Mouse (Mus musculus) cerebellum, adult (tissue): Measurements from ENCODE around the gene Ehbp1.

Source experiments
- ATAC-seq: cut with Nextera tagmentation; 2 replicates; pipeline ENCODE4 v1.9.2; 2017; ENCODE audit warnings: mild to moderate bottlenecking, moderate library complexity, mixed read lengths; ENCODE audit not compliant: insufficient number of reproducible peaks, low FRiP score, low TSS enrichment

Ehbp1 gene

GRCm38 (mm10) chr11:22342242-22343207, at the start of gene Ehbp1:
TSS of gene Ehbp1 (minus strand) at chr11:22342292.
- ATAC-seq = no peak

DNA sequence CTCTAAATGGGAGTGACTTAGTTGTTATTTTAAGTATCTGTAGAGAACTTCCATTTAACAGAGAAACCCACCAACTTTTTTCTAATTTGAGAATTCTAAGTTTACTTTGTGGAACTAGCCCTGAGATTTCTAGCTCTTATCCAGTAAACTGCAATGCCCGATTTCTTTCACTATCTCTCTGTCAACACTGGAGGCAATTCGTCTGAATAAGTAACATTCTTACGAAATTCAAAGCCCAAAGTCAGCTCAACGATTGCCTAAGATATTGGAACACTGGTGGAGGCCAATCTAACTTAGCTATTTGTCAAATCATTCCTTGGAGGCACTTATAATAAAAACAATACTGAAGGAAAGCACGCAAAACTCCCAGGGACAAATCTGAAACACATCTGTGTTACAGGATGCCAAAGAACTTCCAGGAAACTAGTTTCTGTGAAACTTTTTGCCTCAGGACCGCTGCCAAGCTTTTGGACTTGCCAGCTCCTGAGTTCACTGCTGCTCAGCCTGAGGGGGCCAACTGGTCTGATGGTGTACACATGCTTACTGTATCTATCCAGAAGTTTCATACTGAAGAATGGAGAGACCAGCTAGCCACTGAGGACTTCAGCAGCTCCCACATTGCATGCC, 45.5 kb upstream of the Ehbp1 start:
- ATAC-seq = no peak

DNA sequence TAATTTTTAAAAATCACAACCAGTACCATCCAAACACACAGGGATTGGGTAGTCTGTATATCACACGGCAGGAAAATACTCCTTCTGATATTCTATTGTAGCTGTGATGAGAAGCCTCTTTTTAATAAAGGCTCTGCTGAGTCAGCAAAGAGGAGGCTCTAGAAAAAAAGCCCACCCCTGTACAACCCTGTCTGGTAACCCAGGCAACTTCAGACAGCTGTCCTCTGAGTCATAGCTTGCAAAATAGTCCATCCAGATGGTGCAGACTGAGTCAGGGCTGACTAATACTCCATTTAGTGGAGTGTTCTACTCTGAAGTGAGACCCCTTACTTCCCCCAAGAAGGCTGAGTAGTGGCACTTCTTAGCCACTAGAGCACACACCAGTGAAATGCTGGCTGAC, 41.4 kb upstream of the Ehbp1 start:
- ATAC-seq = no peak

DNA sequence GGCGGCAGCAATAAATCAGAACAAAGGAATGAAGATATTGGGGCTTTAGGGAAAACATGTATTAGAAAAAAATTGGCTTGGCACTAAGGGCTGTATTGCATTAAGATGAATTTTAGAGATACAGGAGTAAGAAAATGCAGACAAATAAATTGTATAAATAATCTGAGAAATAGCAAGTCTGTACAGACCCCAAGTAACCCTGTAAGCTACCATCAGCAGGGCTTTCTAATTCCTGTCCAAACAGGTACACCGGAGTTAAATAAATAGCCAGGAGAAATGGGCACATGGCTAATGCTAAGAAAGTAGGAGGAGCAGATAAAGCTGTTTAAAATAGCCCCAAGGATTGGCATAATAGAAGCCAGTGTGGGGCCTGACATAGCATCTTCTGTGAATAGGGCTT, 32.7 kb upstream of the Ehbp1 start:
- no peak for ATAC-seq

GRCm38 (mm10) chr11:22373290-22373674, 31.2 kb upstream of the Ehbp1 start:
- no peak for ATAC-seq

DNA sequence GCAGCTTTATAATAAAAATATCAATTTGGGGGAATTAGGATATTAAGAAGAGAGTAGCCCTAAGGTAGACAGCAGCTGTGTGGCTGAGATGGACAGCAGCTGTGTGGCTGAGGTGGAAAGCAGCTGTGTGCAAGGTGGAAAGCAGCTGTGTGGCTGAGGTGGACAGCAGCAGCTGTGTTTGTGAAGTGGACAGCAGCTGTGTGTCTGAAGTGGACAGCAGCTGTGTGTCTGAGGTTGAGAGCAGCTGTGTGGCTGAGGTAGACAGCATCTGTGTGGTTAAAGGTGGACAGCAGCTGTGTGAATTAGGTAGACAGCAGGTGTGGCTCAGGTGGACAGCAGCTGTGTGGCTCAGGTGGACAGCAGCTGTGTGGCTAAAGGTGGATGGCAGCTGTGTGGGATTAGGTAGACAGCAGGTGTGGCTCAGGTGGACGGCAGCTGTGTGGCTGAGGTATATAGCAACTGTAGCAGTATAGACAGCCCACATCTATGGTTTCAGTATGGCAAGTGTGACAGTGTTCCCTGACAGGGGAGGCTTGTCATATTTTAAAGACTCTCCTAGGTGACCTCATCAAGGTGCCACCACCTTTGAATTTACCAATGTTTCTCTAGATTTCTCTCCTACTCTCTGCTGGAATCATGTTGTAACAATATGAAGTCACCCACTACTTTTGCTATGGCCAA, 30.7 kb upstream of the Ehbp1 start:
- ATAC-seq = no peak

DNA sequence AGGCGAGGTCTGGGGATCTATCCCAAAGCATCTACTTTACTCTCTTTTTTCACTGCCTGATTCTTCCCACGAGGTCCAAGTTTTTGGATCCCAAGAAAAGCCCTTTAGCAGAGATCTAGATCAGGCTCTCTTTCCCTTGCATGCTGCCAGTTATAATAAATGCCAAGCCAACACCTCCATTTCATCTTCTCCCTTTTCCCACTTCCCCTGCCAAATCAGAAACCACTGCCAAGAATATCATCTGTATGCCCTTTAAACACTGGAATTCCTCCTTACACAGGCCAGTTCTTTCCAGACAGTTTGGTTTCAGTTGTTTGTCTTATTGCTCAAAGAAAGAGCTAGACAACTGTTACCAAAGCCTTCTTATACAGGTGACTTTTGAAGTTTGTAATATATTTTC, 27.7 kb upstream of the Ehbp1 start:
- ATAC-seq = no peak

GRCm38 (mm10) chr11:22368621-22369020, 26.5 kb upstream of the Ehbp1 start:
- no peak for ATAC-seq

DNA sequence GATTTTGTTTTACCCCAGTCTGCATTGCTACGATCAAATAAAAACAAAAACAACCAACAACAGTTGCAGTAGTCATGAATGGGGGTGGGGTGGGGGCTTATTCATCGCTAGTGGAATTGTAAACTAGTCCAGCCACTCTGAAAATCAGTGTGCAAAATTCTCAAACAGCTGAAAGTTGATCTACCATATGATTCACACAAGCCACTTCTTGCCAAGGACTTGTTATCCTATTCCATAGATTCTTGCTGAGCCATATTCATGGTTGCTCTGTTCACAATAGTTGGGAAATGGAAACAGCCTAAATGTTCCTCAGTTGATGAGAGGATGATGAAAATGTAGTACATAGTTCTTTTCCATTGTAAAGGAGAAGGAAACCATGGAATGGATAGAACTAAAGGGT, 24.4 kb upstream of the Ehbp1 start:
- ATAC-seq = no peak

GRCm38 (mm10) chr11:22353962-22354621, 12.0 kb upstream of the Ehbp1 start:
- ATAC-seq = no peak

- ATAC-seq = no peak
Measured at GRCm38 (mm10) chr11:22349945-22350344, 7.9 kb upstream of the Ehbp1 start.

- no peak for ATAC-seq
Measured at GRCm38 (mm10) chr11:22348536-22348910, 6.4 kb upstream of the Ehbp1 start.

- ATAC-seq = no peak
Measured at GRCm38 (mm10) chr11:22347651-22348535, 5.8 kb upstream of the Ehbp1 start.

- no peak for ATAC-seq
Measured at GRCm38 (mm10) chr11:22327302-22327910, 14.7 kb downstream of the Ehbp1 start.

GRCm38 (mm10) chr11:22317824-22318411, 24.2 kb downstream of the Ehbp1 start:
- no peak for ATAC-seq

- no peak for ATAC-seq
Measured at GRCm38 (mm10) chr11:22315801-22316200, 26.3 kb downstream of the Ehbp1 start.

DNA sequence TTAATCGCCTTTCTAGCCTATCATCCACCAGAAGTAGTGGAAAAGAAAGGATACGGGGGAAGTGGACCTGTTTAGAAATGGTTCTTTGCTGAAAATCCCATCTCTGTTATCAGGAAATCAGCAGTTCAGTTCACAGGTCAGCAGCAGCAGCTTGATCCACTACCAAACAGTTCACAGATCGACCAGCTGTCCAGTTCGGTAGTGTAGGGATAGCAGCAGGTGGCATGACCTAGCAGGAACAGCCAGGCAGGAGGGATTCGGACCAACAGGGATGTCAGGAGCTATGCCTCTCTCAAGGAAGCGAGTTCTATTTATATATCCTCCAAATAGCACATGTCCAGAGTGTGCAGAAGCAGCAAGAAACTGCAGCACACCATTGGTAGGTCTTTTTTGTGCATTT, 40.9 kb downstream of the Ehbp1 start:
- no peak for ATAC-seq

DNA sequence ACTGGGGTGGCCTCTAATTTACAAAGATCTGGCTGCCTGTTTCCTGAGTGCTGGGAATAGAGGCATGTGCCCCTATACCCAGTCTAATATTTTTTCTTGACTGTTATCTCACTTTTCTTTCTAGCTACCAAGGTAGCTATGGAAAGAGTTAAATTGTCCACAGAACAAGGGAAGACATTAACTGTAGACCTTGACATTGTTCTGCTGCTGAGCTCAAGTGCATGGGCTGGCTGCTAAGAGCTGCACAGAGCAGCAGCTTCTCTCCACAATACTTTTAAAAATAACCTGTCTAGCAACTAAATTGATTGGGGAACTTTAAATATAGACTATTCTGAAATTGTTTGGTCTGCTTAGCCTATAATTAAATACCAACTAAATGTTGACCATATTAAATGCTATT, 52.9 kb downstream of the Ehbp1 start:
- ATAC-seq = no peak

- peak; percentile 2; the same call in 1 of the 2 replicates for ATAC-seq
Measured at GRCm38 (mm10) chr11:22287513-22287900, 54.6 kb downstream of the Ehbp1 start.
